Mouse (Mus musculus) lung, adult 2 months (tissue): ENCODE data around the gene Ccdc86. TPM values are rescaled to one million over a fixed set of nuclear protein-coding genes. Genes with fewer than 3 reads are reported as not detected.

ENCODE experiments used
- DNase-seq: peaks from one replicate; pipeline ENCODE4 v3.0.0; 2022
- H3K4me1 ChIP-seq: fragments of 200-500 bp; 2 replicates; pipeline ENCODE4 v1.6.1; 2011; ENCODE audit warnings: low read length; ENCODE audit not compliant: control insufficient read depth, insufficient read depth
- H3K4me3 ChIP-seq: fragments of 200-500 bp; replicated peaks from 2 replicates; pipeline ENCODE3; 2011; ENCODE audit warnings: low read depth, mild to moderate bottlenecking, control low read depth, low read length; ENCODE audit errors: extremely low read depth
- CTCF ChIP-seq: fragments of 200-500 bp; IDR thresholded peaks from 2 replicates; pipeline ENCODE4 v1.5.1; 2011; ENCODE audit warnings: mild to moderate bottlenecking, low read length, control low read depth; ENCODE audit not compliant: insufficient read depth
- POLR2A ChIP-seq: fragments of 200-500 bp; IDR thresholded peaks from 2 replicates; pipeline ENCODE4 v1.6.1; 2011; ENCODE audit warnings: low read depth, mild to moderate bottlenecking, control low read depth, low read length, borderline replicate concordance; ENCODE audit errors: extremely low read depth
- WGBS: fragments of 180-500 bp; shearing (Covaris S2); methylation state at CpG from one replicate; pipeline ENCODE4 v1.1.7; 2018; 5-methylcytosine and 5-hydroxymethylcytosine counted together
- polyA plus RNA-seq: library from polyadenylated mRNA; depleted of rRNA; stranded (reverse); fragments of >200 nt; gene quantifications from 2 replicates; pipeline ENCODE4 v1.2.3, GENCODE M21; 2012

Gene Ccdc86
- polyA plus RNA-seq, 1 experiment: 4.7 TPM

- Histone ChIP-seq H3K4me3 (no peak overlapping the region), H3K4me1 (peaks cover 3% of the 10 kb centered on the region; the same call in 1 of the 2 replicates)
- peak; percentile 29 for DNase-seq
- 17% methylated on average over 11 of the region's 11 CpGs for WGBS
- TF ChIP-seq CTCF (peak; percentile 39; the same call in 1 of the 2 replicates), POLR2A (no peak)
Observed at GRCm38 (mm10) chr19:10959085-10959977, 10.3 kb upstream of the Ccdc86 start.

- H3K4me3 ChIP-seq: no peak overlapping the region
- no peak for TF ChIP-seq CTCF
- TF ChIP-seq POLR2A: no peak
- DNase-seq: no peak
- WGBS: 53% methylated on average over 11 of the region's 11 CpGs
- peaks cover 9% of the 10 kb centered on the region; the same call in 1 of the 2 replicates for H3K4me1 ChIP-seq
Observed at GRCm38 (mm10) chr19:10952021-10952939, 3.2 kb upstream of the Ccdc86 start.

- TF ChIP-seq POLR2A: no peak
- no peak for TF ChIP-seq CTCF
- WGBS: 23% methylated on average over 9 of the region's 9 CpGs
- DNase-seq: no peak
- H3K4me1 ChIP-seq: peaks cover 9% of the 10 kb centered on the region; the same call in 1 of the 2 replicates
- H3K4me3 ChIP-seq: peak overlapping the region; percentile 38
Observed at GRCm38 (mm10) chr19:10949558-10949957, 492 bp upstream of the Ccdc86 start.

- no peak for DNase-seq
- no peak for TF ChIP-seq POLR2A
- no peak for TF ChIP-seq CTCF
- WGBS: under 1% methylated on average over 20 of the region's 20 CpGs
- Histone ChIP-seq H3K4me3 (peak overlapping the region; percentile 39), H3K4me1 (peaks cover 9% of the 10 kb centered on the region; the same call in 1 of the 2 replicates)
Observed at GRCm38 (mm10) chr19:10948416-10948815, 650 bp downstream of the Ccdc86 start.

GRCm38 (mm10) chr19:10947219-10947618 lies 1.8 kb downstream of the Ccdc86 start:
- H3K4me1 ChIP-seq: peaks cover 9% of the 10 kb centered on the region; the same call in 1 of the 2 replicates

GRCm38 (mm10) chr19:10946506-10946905 lies 2.6 kb downstream of the Ccdc86 start:
- 51% methylated on average over 3 of the region's 3 CpGs for WGBS
- H3K4me3 ChIP-seq: no peak overlapping the region
- TF ChIP-seq POLR2A: no peak
- TF ChIP-seq CTCF: no peak
- peaks cover 9% of the 10 kb centered on the region; the same call in 1 of the 2 replicates for H3K4me1 ChIP-seq
- DNase-seq: no peak

More at GRCm38 (mm10) chr19:10947219-10947618, 1.8 kb downstream of the Ccdc86 start:
- WGBS: 72% methylated on average over 5 of the region's 5 CpGs
- peak overlapping the region; percentile 51 for H3K4me3 ChIP-seq
- no peak for DNase-seq
- TF ChIP-seq CTCF: no peak
- TF ChIP-seq POLR2A: no peak

- TF ChIP-seq CTCF: no peak
- no peak for TF ChIP-seq POLR2A
- peaks cover 11% of the 10 kb centered on the region for H3K4me1 ChIP-seq
- H3K4me3 ChIP-seq: no peak overlapping the region
- DNase-seq: no peak
- WGBS: 72% methylated on average over 3 of the region's 3 CpGs
Observed at GRCm38 (mm10) chr19:10943955-10944354, 5.1 kb downstream of the Ccdc86 start.

- Histone ChIP-seq H3K4me3 (peak overlapping the region; percentile 32), H3K4me1 (peaks cover 4% of the 10 kb centered on the region; the same call in 1 of the 2 replicates)
- no peak for DNase-seq
- WGBS: 14% methylated on average over 40 of the region's 40 CpGs
- TF ChIP-seq CTCF (no peak), POLR2A (no peak)
Observed at GRCm38 (mm10) chr19:10940801-10941457, 8.1 kb downstream of the Ccdc86 start.
